Mouse (Mus musculus): ENCODE results near the gene Ppl. TPM values are rescaled to one million over a fixed set of nuclear protein-coding genes. Genes with fewer than 3 reads are reported as not detected.
A peak's percentile ranks its signal among the peaks of the same experiment; 100 is the strongest.

Gene Ppl
- 0.53 and 0.65 TPM in 2 replicates for polyA plus RNA-seq (2015; fragmentation: Nextera tagmentation; extraction: Ambion mirVana)

- H3K36me3 ChIP-seq (ENCODE audit: control insufficient read depth, insufficient read depth) = no peaks in the 10 kb centered on the region
- no peak within 1 kb of the TSS for H3K9ac ChIP-seq (ENCODE audit: low read depth, low read length)
- H3K27ac ChIP-seq (ENCODE audit: low read length) = no peak within 1 kb of the TSS
- ATAC-seq (ENCODE audit: low read depth) = peak; percentile 81
- peak within 1 kb of the TSS; percentile 61 for H3K4me2 ChIP-seq (ENCODE audit: low read depth, low read length)
- no peaks in the 10 kb centered on the region for H3K9me3 ChIP-seq (replicated peaks; ENCODE audit: control insufficient read depth, low read length)
- H3K27me3 ChIP-seq (ENCODE audit: control insufficient read depth, insufficient read depth, low read depth, low read length) = peaks cover 29% of the 10 kb centered on the region
- WGBS (ENCODE audit: insufficient replicate concordance) = 1% methylated on average over 35 of the region's 39 CpGs
- H3K4me1 ChIP-seq (ENCODE audit: control insufficient read depth, low read depth, low read length) = peaks cover 7% of the 10 kb centered on the region
- H3K4me3 ChIP-seq (ENCODE audit: low read depth, low read length) = peak within 1 kb of the TSS; percentile 56
Measured at GRCm38 (mm10) chr16:5132401-5132801, at the start of gene Ppl. TSS of gene Ppl (minus strand) at chr16:5132421.

- H3K27ac ChIP-seq (ENCODE audit: low read length) = no peak overlapping the region
- H3K4me2 ChIP-seq (ENCODE audit: low read depth, low read length) = no peak overlapping the region
- H3K27me3 ChIP-seq (ENCODE audit: control insufficient read depth, insufficient read depth, low read depth, low read length) = no peaks in the 10 kb centered on the region
- H3K9ac ChIP-seq (ENCODE audit: low read depth, low read length) = no peak overlapping the region
- no peaks in the 10 kb centered on the region for H3K9me3 ChIP-seq (replicated peaks; ENCODE audit: control insufficient read depth, low read length)
- 77% methylated on average over 6 of the region's 6 CpGs for WGBS (ENCODE audit: insufficient replicate concordance)
- H3K4me3 ChIP-seq (ENCODE audit: low read depth, low read length) = no peak overlapping the region
- H3K36me3 ChIP-seq (ENCODE audit: control insufficient read depth, insufficient read depth) = no peaks in the 10 kb centered on the region
- ATAC-seq (ENCODE audit: low read depth) = no peak
- H3K4me1 ChIP-seq (ENCODE audit: control insufficient read depth, low read depth, low read length) = no peaks in the 10 kb centered on the region
Measured at GRCm38 (mm10) chr16:5172636-5173035, 40.4 kb upstream of the Ppl start.

DNA sequence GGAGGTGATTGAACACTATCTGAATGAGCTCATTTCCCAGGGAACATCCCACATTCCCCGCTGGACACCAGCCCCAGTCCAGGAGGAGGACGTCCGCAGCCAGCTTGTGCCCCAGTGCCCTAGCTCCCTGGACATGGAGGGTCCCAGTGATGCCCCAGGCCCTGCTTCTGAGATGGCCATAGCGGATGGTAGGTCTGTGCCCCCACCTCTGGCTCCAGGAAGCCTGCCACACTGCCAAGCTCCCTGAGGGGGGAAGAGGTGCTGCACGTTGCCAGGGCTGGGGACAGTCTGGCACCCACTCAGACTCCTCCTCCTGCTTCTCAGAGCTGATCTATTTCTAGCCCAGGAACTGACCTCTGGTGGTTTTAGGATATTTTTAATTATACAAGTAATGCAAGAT is 36.6 kb upstream of the Ppl start:
- H3K9ac ChIP-seq (ENCODE audit: low read depth, low read length) = no peak overlapping the region
- H3K27me3 ChIP-seq (ENCODE audit: control insufficient read depth, insufficient read depth, low read depth, low read length) = no peaks in the 10 kb centered on the region
- no peak overlapping the region for H3K27ac ChIP-seq (ENCODE audit: low read length)
- no peaks in the 10 kb centered on the region for H3K4me1 ChIP-seq (ENCODE audit: control insufficient read depth, low read depth, low read length)
- ATAC-seq (ENCODE audit: low read depth) = no peak
- H3K4me3 ChIP-seq (ENCODE audit: low read depth, low read length) = no peak overlapping the region
- WGBS (ENCODE audit: insufficient replicate concordance) = 68% methylated on average over 5 of the region's 5 CpGs
- H3K36me3 ChIP-seq (ENCODE audit: control insufficient read depth, insufficient read depth) = no peaks in the 10 kb centered on the region
- H3K9me3 ChIP-seq (replicated peaks; ENCODE audit: control insufficient read depth, low read length) = no peaks in the 10 kb centered on the region
- no peak overlapping the region for H3K4me2 ChIP-seq (ENCODE audit: low read depth, low read length)

GRCm38 (mm10) chr16:5168038-5168437 is 35.8 kb upstream of the Ppl start:
- 56% methylated on average over 2 of the region's 2 CpGs for WGBS (ENCODE audit: insufficient replicate concordance)
- Histone ChIP-seq H3K27ac (ENCODE audit: low read length) (no peak overlapping the region), H3K4me3 (ENCODE audit: low read depth, low read length) (no peak overlapping the region), H3K9ac (ENCODE audit: low read depth, low read length) (no peak overlapping the region), H3K36me3 (ENCODE audit: control insufficient read depth, insufficient read depth) (no peaks in the 10 kb centered on the region), H3K27me3 (ENCODE audit: control insufficient read depth, insufficient read depth, low read depth, low read length) (no peaks in the 10 kb centered on the region), H3K4me2 (ENCODE audit: low read depth, low read length) (no peak overlapping the region), H3K9me3 (replicated peaks; ENCODE audit: control insufficient read depth, low read length) (no peaks in the 10 kb centered on the region), H3K4me1 (ENCODE audit: control insufficient read depth, low read depth, low read length) (no peaks in the 10 kb centered on the region)
- ATAC-seq (ENCODE audit: low read depth) = no peak

DNA sequence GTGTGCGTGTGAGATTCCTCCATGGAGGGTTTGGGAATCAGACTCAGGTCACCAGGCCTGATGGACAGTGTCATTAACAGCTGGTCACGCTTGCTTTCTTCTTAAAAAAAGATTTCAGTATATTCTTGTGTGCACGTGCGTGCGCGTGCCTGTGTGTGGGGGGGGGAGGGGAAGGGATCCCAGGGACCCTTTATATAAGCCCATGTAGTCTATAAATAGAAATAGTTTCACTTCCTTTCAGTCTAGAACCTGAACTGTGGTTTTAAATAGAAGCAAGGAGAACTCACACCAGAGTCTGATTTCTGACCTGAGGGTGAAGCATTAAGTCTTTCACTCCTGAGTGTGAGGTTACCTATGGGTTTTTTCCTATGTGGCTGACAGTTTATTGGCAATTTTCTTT is 32.1 kb upstream of the Ppl start:
- H3K4me3 ChIP-seq (ENCODE audit: low read depth, low read length) = no peak overlapping the region
- no peak overlapping the region for H3K9ac ChIP-seq (ENCODE audit: low read depth, low read length)
- 60% methylated on average over 6 of the region's 6 CpGs for WGBS (ENCODE audit: insufficient replicate concordance)
- H3K36me3 ChIP-seq (ENCODE audit: control insufficient read depth, insufficient read depth) = no peaks in the 10 kb centered on the region
- no peaks in the 10 kb centered on the region for H3K9me3 ChIP-seq (replicated peaks; ENCODE audit: control insufficient read depth, low read length)
- ATAC-seq (ENCODE audit: low read depth) = no peak
- no peak overlapping the region for H3K4me2 ChIP-seq (ENCODE audit: low read depth, low read length)
- H3K4me1 ChIP-seq (ENCODE audit: control insufficient read depth, low read depth, low read length) = no peaks in the 10 kb centered on the region
- no peaks in the 10 kb centered on the region for H3K27me3 ChIP-seq (ENCODE audit: control insufficient read depth, insufficient read depth, low read depth, low read length)
- H3K27ac ChIP-seq (ENCODE audit: low read length) = no peak overlapping the region

DNA sequence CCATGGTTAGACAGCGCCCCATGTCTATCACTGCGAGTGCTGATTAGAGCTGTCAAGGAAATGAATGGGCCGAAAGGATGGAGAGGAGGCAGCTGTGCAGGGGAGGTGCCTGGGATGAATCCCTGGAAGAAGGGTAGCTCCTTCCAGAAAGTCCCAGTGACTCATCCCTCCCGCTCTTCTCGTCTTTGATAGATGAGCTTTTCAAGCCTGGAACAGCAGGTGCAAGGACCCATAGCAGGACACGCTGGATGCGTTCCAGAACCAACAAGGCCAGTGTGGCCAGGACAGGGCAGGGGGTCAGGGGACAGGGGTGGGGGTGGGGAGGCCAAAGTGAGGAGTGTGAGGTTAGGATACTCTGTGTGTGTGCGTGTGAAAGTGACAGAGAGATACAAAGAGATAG is 27.0 kb upstream of the Ppl start:
- no peak overlapping the region for H3K4me2 ChIP-seq (ENCODE audit: low read depth, low read length)
- ATAC-seq (ENCODE audit: low read depth) = peak; percentile 59; the same call in 1 of the 2 replicates
- H3K4me3 ChIP-seq (ENCODE audit: low read depth, low read length) = no peak overlapping the region
- H3K4me1 ChIP-seq (ENCODE audit: control insufficient read depth, low read depth, low read length) = no peaks in the 10 kb centered on the region
- no peaks in the 10 kb centered on the region for H3K9me3 ChIP-seq (replicated peaks; ENCODE audit: control insufficient read depth, low read length)
- no peak overlapping the region for H3K27ac ChIP-seq (ENCODE audit: low read length)
- no peaks in the 10 kb centered on the region for H3K27me3 ChIP-seq (ENCODE audit: control insufficient read depth, insufficient read depth, low read depth, low read length)
- no peaks in the 10 kb centered on the region for H3K36me3 ChIP-seq (ENCODE audit: control insufficient read depth, insufficient read depth)
- WGBS (ENCODE audit: insufficient replicate concordance) = 56% methylated on average over 8 of the region's 8 CpGs
- no peak overlapping the region for H3K9ac ChIP-seq (ENCODE audit: low read depth, low read length)

- Histone ChIP-seq H3K4me3 (ENCODE audit: low read depth, low read length) (no peak overlapping the region), H3K27ac (ENCODE audit: low read length) (no peak overlapping the region), H3K4me1 (ENCODE audit: control insufficient read depth, low read depth, low read length) (no peaks in the 10 kb centered on the region), H3K36me3 (ENCODE audit: control insufficient read depth, insufficient read depth) (no peaks in the 10 kb centered on the region), H3K9ac (ENCODE audit: low read depth, low read length) (no peak overlapping the region), H3K27me3 (ENCODE audit: control insufficient read depth, insufficient read depth, low read depth, low read length) (no peaks in the 10 kb centered on the region), H3K4me2 (ENCODE audit: low read depth, low read length) (no peak overlapping the region), H3K9me3 (replicated peaks; ENCODE audit: control insufficient read depth, low read length) (no peaks in the 10 kb centered on the region)
- no peak for ATAC-seq (ENCODE audit: low read depth)
- WGBS (ENCODE audit: insufficient replicate concordance) = 64% methylated on average over 3 of the region's 3 CpGs
Measured at GRCm38 (mm10) chr16:5157113-5157512, 24.9 kb upstream of the Ppl start.

GRCm38 (mm10) chr16:5156495-5156894 is 24.3 kb upstream of the Ppl start:
- no peak for ATAC-seq (ENCODE audit: low read depth)
- Histone ChIP-seq H3K4me3 (ENCODE audit: low read depth, low read length) (no peak overlapping the region), H3K27ac (ENCODE audit: low read length) (no peak overlapping the region), H3K9ac (ENCODE audit: low read depth, low read length) (no peak overlapping the region), H3K9me3 (replicated peaks; ENCODE audit: control insufficient read depth, low read length) (no peaks in the 10 kb centered on the region), H3K4me1 (ENCODE audit: control insufficient read depth, low read depth, low read length) (no peaks in the 10 kb centered on the region), H3K4me2 (ENCODE audit: low read depth, low read length) (no peak overlapping the region), H3K36me3 (ENCODE audit: control insufficient read depth, insufficient read depth) (no peaks in the 10 kb centered on the region), H3K27me3 (ENCODE audit: control insufficient read depth, insufficient read depth, low read depth, low read length) (no peaks in the 10 kb centered on the region)
- 72% methylated on average over 2 of the region's 2 CpGs for WGBS (ENCODE audit: insufficient replicate concordance)

DNA sequence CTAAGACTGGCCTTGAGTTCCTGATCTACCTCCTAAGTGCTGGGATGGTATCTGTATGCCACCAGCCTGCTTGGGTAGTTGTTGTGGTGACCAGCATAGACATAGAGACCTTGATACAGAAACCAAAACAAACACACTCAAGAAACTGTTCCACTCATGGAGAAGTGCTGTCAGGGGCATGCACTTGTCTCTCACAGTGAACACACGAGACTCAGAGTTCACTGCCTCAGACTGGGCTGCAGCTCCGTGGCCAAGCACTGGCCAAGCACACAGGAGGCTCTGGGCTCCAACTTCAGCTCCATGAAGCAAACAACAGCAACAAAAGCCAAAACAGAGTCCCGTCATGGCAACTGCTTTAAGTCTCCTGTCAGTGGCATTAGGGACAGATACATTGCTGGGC is 22.8 kb upstream of the Ppl start:
- no peak overlapping the region for H3K4me3 ChIP-seq (ENCODE audit: low read depth, low read length)
- 41% methylated on average over 3 of the region's 3 CpGs for WGBS (ENCODE audit: insufficient replicate concordance)
- no peaks in the 10 kb centered on the region; the same call in 1 of the 2 replicates for H3K27me3 ChIP-seq (ENCODE audit: control insufficient read depth, insufficient read depth, low read depth, low read length)

More for the DNA sequence above, 22.8 kb upstream of the Ppl start:
- Histone ChIP-seq H3K27ac (ENCODE audit: low read length) (no peak overlapping the region), H3K9me3 (replicated peaks; ENCODE audit: control insufficient read depth, low read length) (no peaks in the 10 kb centered on the region), H3K4me2 (ENCODE audit: low read depth, low read length) (no peak overlapping the region), H3K4me1 (ENCODE audit: control insufficient read depth, low read depth, low read length) (no peaks in the 10 kb centered on the region), H3K36me3 (ENCODE audit: control insufficient read depth, insufficient read depth) (no peaks in the 10 kb centered on the region), H3K9ac (ENCODE audit: low read depth, low read length) (no peak overlapping the region)
- no peak for ATAC-seq (ENCODE audit: low read depth)
